Mouse (Mus musculus) C2C12 (cell line): ENCODE measurements around the gene Rpl18a.

Experiments
- CTCF ChIP-seq: IDR thresholded peaks from one replicate; pipeline ENCODE4 v1.5.1; 2011; ENCODE audit not compliant: control insufficient read depth, insufficient read depth, insufficient read length
- MYOD1 ChIP-seq: IDR thresholded peaks from one replicate; pipeline ENCODE4 v1.6.1; 2011; ENCODE audit warnings: low read depth; ENCODE audit not compliant: control insufficient read depth, insufficient read length

GRCm38 (mm10) chr8:70856028-70856427 is 41.2 kb downstream of the Rpl18a start:
- no peak for TF ChIP-seq CTCF
- no peak for TF ChIP-seq MYOD1
